Mouse (Mus musculus): ENCODE results near the gene Kdsr.
"Not testable (repeated sequence)": the region's sequence is repeated elsewhere in the genome, so short reads cannot be mapped to it uniquely, and the experiment has no call there.

The Kdsr gene

DNA sequence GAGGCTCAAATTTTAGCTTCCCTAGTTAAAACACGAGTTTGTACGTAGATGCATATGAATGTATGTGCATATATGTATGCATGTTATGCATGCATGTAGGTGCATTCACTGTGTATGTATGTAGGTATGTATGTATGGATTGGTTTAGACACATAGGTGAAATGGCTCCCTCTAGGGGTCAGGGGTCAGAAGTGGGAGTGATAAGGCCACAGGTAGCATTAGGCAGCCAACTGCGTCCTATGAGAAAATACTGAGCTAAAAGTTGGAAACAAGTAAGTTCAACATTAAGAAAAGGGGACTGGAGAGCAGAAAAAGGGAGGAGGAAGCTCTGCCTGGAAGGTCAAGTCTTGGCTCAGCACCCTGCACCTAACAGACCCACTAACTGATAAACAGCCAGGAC, 21.4 kb downstream of the Kdsr start:
- DNase-seq = peak; percentile 51

DNA sequence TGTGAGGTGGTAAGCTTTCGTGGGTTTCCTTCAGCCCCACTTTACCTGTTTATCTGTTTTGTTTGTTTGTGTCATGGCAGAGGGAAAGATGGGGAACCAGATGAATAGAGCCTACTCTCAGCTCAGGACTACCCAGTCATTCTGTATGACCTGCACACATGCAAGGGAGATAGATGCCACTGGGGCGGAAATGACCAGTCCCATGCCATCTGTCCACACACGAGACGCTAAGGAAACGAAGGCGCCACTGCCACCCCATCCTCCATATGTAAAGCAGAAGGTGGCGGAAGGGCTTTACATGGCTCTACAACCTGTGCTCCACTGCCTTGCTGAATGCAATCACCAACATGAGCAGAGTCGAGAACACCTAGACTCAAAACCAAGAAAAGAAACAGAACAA, 23.3 kb downstream of the Kdsr start:
- no peak for DNase-seq

DNA sequence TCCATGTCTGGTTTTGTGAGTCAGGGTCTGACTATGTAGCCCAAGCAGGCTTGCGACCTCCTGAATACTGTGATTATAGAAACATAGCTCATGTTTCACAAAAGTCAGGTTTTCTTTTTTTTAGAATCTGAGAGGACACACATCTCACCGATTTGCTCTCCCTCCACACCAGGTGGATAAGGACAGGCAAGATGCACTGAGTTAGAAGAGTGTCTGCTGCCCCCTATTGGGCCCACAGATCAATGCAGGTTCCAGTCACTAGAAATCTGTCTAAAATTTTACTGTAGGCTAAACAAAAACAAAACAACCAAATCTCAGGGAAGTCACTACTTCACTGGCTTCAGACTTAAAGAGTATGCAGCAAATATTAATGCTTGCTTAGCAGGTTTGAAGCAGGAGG, 23.9 kb downstream of the Kdsr start:
- DNase-seq = peak; percentile 33

DNA sequence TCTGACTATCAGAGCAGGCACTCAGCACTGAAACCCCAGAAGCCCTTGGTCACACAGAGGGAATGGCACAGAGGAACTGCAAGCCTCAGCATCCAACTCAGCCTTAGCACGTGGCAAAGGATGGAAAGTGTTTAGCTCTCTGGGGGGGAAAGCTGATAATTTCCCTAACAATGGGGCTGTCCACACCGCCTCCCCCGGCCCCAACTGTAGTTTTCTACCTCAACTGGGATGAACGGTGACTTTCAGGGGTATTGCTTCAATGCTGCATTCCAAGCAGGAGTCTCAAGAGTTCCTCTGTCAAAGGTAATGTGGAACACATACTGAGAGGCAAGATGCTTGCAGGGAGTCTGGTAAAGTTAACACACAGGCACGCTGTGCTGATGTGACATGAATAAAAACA, 37.5 kb downstream of the Kdsr start:
- DNase-seq = no peak

GRCm38 (mm10) chr1:106717736-106718135, 41.8 kb downstream of the Kdsr start:
- DNase-seq = not testable (repeated sequence)

DNA sequence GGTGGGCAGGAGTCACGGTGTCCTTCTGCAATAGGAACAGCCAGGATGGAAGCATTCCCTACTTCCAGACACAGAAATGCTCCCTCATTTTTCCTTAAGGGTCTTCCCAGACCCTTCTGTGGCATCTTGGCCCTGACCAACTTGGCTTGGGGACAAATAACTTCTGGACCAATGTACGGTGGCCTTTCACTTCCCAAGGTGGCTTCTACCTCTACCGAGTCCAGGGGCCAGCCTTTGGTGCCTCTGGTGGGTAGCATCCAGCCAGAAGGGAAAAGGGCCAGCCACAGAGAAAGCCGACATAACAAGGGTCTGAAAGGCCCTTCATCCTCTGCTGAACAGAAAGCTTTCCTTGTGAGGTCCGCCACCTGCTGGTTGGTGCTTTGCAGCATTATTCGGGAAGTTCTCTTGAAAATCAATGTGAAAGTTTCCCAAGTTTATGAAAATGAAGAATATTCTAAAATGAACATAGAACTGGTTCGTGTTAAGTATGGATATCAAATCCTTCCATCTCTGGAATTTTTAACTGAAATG, 42.4 kb downstream of the Kdsr start:
- DNase-seq = peak; percentile 60

- no peak for DNase-seq
Observed at GRCm38 (mm10) chr1:106716141-106716540, 43.4 kb downstream of the Kdsr start.

- no peak for DNase-seq
Observed at GRCm38 (mm10) chr1:106715111-106716083, 44.1 kb downstream of the Kdsr start.

GRCm38 (mm10) chr1:106714530-106714981, 45.0 kb downstream of the Kdsr start:
- no peak for DNase-seq

DNA sequence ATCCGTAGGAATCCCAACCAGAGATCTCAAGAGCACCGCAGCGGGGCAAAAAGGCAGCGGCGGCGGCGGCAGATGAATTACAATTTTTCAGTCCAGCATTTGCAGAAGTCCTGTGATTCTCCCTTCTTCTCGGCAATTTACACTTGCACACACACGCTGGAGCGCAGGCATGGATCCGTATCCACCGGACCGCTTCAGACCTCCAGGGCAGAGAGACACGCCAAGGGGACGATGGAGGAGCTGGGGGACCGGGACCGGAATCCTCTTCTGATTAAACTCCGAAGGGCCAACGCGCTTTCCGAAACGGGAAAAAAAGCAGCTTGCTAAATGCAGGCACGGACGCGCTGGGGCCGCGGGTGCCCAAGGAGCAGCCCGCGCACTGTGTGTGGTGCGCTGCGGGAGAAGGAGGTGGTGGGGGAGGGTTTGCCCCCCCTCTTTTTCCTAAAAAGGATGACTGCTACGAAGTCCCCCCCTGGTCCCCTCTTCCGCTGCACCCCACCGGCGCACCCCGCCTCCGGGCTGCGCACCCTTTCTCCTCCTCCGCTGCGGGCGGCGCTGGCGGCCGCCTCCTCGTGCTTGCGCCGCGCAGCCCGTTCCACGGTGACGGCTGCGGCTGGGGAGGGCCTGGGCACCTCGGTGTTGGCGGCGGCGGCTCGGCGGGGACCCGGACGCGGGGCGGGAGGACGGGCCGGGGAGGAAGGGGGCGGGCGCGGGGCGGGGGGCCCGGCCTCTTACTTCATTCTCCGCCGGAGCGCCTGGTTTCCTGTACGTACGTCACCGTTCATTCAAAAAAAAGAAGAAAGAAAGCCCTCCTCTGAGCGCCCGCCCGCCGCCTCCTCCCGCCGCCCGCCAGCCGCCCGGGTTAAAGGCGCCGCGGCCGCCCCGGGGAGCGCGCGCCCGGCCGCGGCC, 45.7 kb downstream of the Kdsr start, which contains the start of gene Bcl2:
Gene Bcl2 (minus strand): TSS at position 654 of the 909 bp plus-strand sequence.
- peak; percentile 65 for DNase-seq

GRCm38 (mm10) chr1:106712330-106712729, 47.2 kb downstream of the Kdsr start:
- peak; percentile 24 for DNase-seq

- no peak for DNase-seq
Observed at GRCm38 (mm10) chr1:106711356-106712125, 48.0 kb downstream of the Kdsr start.

DNA sequence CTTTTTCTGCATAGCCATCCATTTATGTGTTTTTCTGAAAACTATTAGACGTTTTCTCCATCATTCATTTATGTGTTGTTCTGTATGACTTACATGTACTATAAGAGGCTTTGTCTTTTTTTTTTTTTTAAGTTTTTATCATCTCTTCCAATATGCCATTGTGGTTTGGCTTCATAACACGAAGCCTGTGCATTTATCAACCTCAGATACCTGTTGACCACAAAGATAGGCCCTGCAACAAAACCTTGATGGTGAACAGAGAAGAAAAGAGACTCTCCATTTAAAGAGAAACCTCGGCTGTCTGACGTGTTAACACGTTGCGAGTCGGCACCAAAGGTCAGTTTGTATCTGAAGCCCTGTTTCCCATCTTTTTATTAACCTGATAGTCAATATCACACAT, 49.3 kb downstream of the Kdsr start:
- no peak for DNase-seq

- DNase-seq = no peak
Observed at GRCm38 (mm10) chr1:106707036-106707880, 52.3 kb downstream of the Kdsr start.

DNA sequence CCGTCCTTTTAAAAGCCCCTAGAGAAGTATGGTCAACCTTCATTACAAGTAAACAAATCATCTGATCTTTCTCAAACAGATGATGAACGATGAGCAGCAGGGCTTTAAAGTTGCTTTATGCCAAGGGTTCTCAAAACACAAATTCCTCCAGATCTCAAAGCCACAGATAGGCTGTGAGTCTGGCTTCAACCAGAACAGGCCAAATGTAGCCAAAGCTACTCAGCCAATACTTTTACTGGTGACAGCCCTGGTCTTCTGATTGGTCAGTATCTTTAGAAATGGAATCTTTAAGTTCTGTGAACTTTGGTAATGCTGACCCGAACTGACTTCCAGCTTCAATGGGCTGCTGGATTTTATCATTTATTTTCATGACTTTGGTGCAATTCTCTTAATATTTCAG, 56.3 kb downstream of the Kdsr start:
- no peak for DNase-seq

- no peak for DNase-seq
Observed at GRCm38 (mm10) chr1:106702471-106703175, 56.9 kb downstream of the Kdsr start.

DNA sequence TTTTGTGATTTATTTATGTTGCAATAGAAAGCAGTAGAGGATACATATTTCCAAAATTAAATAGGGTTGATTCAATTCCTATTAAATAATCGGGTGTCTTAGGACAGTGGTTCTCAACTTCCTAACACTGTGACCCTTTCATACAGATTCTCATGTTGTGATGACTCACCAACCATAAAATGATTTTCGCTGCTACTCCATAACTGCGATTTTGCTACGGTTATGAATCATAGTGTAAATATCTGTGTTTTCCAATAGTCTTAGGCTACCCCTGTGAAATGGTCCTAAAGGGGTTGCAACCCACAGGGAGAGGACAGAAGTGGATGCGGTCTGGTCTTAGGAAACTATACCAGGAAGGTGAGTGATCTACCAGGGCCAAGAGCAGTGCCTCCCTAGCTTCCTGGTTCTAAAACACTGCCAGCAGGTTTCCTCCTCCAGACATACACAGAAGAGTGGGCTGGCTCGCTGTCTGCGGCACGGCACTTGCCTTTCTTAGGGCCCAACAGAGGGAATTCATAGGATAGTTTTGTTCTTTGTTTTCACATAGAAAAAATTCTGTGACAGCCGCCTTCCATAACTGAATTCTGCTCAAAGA, 58.9 kb downstream of the Kdsr start:
- no peak for DNase-seq

GRCm38 (mm10) chr1:106696472-106696871, 63.1 kb downstream of the Kdsr start:
- DNase-seq = no peak

DNA sequence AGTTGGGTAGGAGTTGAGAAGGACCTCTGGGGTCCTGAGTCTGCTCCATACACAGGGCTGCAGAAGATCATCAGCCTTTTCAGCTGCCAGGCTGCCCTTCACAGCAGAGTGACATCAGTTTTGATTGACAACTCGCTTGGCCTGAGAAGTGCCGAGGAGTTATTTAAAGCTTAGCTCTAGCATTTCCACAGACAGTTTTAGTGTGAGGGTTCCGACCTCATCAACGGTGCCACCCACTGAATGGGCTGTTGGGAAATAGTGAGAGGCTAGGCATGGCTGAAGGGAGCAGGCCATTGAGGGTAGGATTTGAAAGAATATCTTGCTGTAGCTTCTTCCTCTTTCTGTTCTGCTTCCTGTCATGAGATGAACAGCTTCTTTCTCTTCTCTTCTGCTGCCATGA, 63.9 kb downstream of the Kdsr start:
- DNase-seq = no peak

GRCm38 (mm10) chr1:106694316-106694715, 65.2 kb downstream of the Kdsr start:
- no peak for DNase-seq

Data from liver (tissue).